Mouse (Mus musculus) olfactory bulb, adult 2 months (tissue): Measurements from ENCODE around the gene Zbtb14.

Experiments used
- CTCF ChIP-seq: fragments of 200-500 bp; IDR thresholded peaks from 2 replicates; pipeline ENCODE4 v1.5.1; 2012; ENCODE audit warnings: low read depth, mild to moderate bottlenecking, low read length, moderate library complexity; ENCODE audit not compliant: insufficient read depth
- POLR2A ChIP-seq: fragments of 200-500 bp; IDR thresholded peaks from 2 replicates; pipeline ENCODE4 v1.6.1; 2012; ENCODE audit warnings: mild to moderate bottlenecking, low read depth, low read length, moderate library complexity; ENCODE audit not compliant: insufficient read depth

DNA sequence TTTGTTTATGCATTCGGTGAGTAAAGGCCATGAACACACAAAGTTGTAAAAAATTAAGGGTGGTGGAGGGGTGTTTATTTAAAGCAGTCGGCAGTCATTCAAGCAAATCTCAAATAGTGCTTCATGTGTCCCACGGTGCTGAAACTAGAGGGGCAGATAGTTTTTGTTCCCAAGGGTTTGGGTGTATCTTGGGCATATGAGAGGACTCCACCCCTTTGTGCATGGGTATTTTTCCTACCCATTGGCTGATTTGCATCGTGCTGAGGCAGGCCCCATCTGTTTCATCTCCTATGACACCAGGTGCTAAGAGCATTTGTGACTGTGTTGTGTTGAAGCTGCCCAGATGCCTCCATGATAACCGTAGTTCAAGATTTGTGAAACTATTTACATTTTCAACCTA lies 55.0 kb downstream of the Zbtb14 start:
- no peak for TF ChIP-seq POLR2A
- TF ChIP-seq CTCF, result no peak
